Mouse (Mus musculus) heart, embryonic 12.5 days (tissue): ENCODE measurements around the gene Zfp672. TPM values are rescaled to one million over a fixed set of nuclear protein-coding genes. Genes with fewer than 3 reads are reported as not detected.
A peak's percentile ranks its signal among the peaks of the same experiment; 100 is the strongest.
"Not testable (repeated sequence)": the region's sequence is repeated elsewhere in the genome, so short reads cannot be mapped to it uniquely, and the experiment has no call there.

Source experiments
- ATAC-seq: fragments of 200-750 bp; cut with Nextera tagmentation; 2 replicates; pipeline ENCODE4 v1.8.0; 2017; ENCODE audit warnings: moderate TSS enrichment, moderate library complexity; ENCODE audit not compliant: insufficient number of reproducible peaks, low FRiP score
- H3K27ac ChIP-seq: fragments of 300-500 bp; sonication (generic); 2 replicates; pipeline ENCODE4 v1.5.1; 2016; ENCODE audit warnings: mild to moderate bottlenecking, moderate library complexity; ENCODE audit not compliant: poor library complexity, severe bottlenecking
- H3K27me3 ChIP-seq: fragments of 300-500 bp; sonication (generic); replicated peaks from 2 replicates; pipeline ENCODE4 v1.6.1; 2016; ENCODE audit warnings: mild to moderate bottlenecking, moderate library complexity
- H3K36me3 ChIP-seq: fragments of 300-500 bp; sonication (generic); 2 replicates; pipeline ENCODE4 v1.6.1; 2016; ENCODE audit warnings: mild to moderate bottlenecking, moderate library complexity
- H3K4me1 ChIP-seq: fragments of 300-500 bp; sonication (generic); replicated peaks from 2 replicates; pipeline ENCODE4 v1.6.1; 2016; ENCODE audit warnings: mild to moderate bottlenecking
- H3K4me2 ChIP-seq: fragments of 300-500 bp; sonication (generic); 2 replicates; pipeline ENCODE4 v1.6.1; 2016; ENCODE audit warnings: mild to moderate bottlenecking, moderate library complexity
- H3K4me3 ChIP-seq: fragments of 300-500 bp; sonication (generic); 2 replicates; pipeline ENCODE4 v1.5.1; 2016; ENCODE audit warnings: mild to moderate bottlenecking
- H3K9ac ChIP-seq: fragments of 300-500 bp; sonication (generic); 2 replicates; pipeline ENCODE4 v1.6.1; 2016; ENCODE audit warnings: mild to moderate bottlenecking, moderate library complexity
- H3K9me3 ChIP-seq: fragments of 300-500 bp; sonication (generic); replicated peaks from 2 replicates; pipeline ENCODE4 v1.6.1; 2016; ENCODE audit warnings: mild to moderate bottlenecking, moderate library complexity
- WGBS: fragments of 180-500 bp; shearing (Covaris S2); methylation state at CpG from one replicate; pipeline ENCODE4 v1.1.7; 2016; 5-methylcytosine and 5-hydroxymethylcytosine counted together
- polyA plus RNA-seq: library from polyadenylated mRNA; unstranded; fragments of >200 nt; fragmentation: Nextera tagmentation; extraction: Ambion mirVana; gene quantifications from 2 replicates; pipeline ENCODE4 v1.2.1, GENCODE M21; 2016

The Zfp672 gene
- polyA plus RNA-seq: 32.4 and 33.6 TPM in 2 replicates

- H3K4me3 ChIP-seq: peak within 1 kb of the TSS; percentile 90
- H3K9me3 ChIP-seq: no peaks in the 10 kb centered on the region
- H3K27ac ChIP-seq: peak within 1 kb of the TSS; percentile 69
- peaks cover 34% of the 10 kb centered on the region for H3K36me3 ChIP-seq
- H3K4me1 ChIP-seq: peaks cover 49% of the 10 kb centered on the region
- H3K27me3 ChIP-seq: no peaks in the 10 kb centered on the region
- H3K9ac ChIP-seq: peak within 1 kb of the TSS; percentile 95
- WGBS: under 1% methylated on average over 52 of the region's 52 CpGs
- peak within 1 kb of the TSS; percentile 90 for H3K4me2 ChIP-seq
- ATAC-seq: peak; percentile 93
Observed at GRCm38 (mm10) chr11:58330276-58331148, at the start of gene Zfp672, which contains the start of gene Sh3bp5l. TSS of gene Zfp672 (minus strand) at chr11:58330339. TSS of gene Sh3bp5l (plus strand) at chr11:58330724.

- no peak overlapping the region for H3K27ac ChIP-seq
- no peak overlapping the region for H3K4me2 ChIP-seq
- no peak overlapping the region for H3K9ac ChIP-seq
- H3K36me3 ChIP-seq: no peaks in the 10 kb centered on the region
- H3K4me1 ChIP-seq: no peaks in the 10 kb centered on the region
- 74% methylated on average over 1 of the region's 1 CpGs for WGBS
- no peaks in the 10 kb centered on the region for H3K9me3 ChIP-seq
- ATAC-seq: no peak
- H3K4me3 ChIP-seq: no peak overlapping the region
- peaks cover 7% of the 10 kb centered on the region for H3K27me3 ChIP-seq
Observed at GRCm38 (mm10) chr11:58379516-58379915, 49.4 kb upstream of the Zfp672 start.

GRCm38 (mm10) chr11:58378763-58379278, 48.7 kb upstream of the Zfp672 start, which contains the start of gene Lypd8:
TSS of gene Lypd8 (plus strand) at chr11:58379043.
- H3K4me2 ChIP-seq: no peak within 1 kb of the TSS
- H3K36me3 ChIP-seq: no peaks in the 10 kb centered on the region
- no peak within 1 kb of the TSS for H3K4me3 ChIP-seq
- peaks cover 7% of the 10 kb centered on the region for H3K27me3 ChIP-seq
- ATAC-seq: no peak
- 79% methylated on average over 3 of the region's 3 CpGs for WGBS
- no peaks in the 10 kb centered on the region for H3K9me3 ChIP-seq
- H3K9ac ChIP-seq: no peak within 1 kb of the TSS
- no peak within 1 kb of the TSS for H3K27ac ChIP-seq
- H3K4me1 ChIP-seq: no peaks in the 10 kb centered on the region

- WGBS: 66% methylated on average over 1 of the region's 1 CpGs
- Histone ChIP-seq H3K4me2 (no peak overlapping the region), H3K9ac (no peak overlapping the region), H3K27me3 (peaks cover 7% of the 10 kb centered on the region), H3K4me3 (no peak overlapping the region), H3K4me1 (no peaks in the 10 kb centered on the region), H3K27ac (no peak overlapping the region), H3K36me3 (no peaks in the 10 kb centered on the region), H3K9me3 (no peaks in the 10 kb centered on the region)
- ATAC-seq: no peak
Observed at GRCm38 (mm10) chr11:58377686-58378085, 47.5 kb upstream of the Zfp672 start.

- no peaks in the 10 kb centered on the region for H3K4me1 ChIP-seq
- no peak overlapping the region for H3K27ac ChIP-seq
- H3K4me3 ChIP-seq: no peak overlapping the region
- H3K36me3 ChIP-seq: no peaks in the 10 kb centered on the region
- no peak overlapping the region for H3K4me2 ChIP-seq
- H3K9me3 ChIP-seq: no peaks in the 10 kb centered on the region
- ATAC-seq: no peak
- peaks cover 7% of the 10 kb centered on the region for H3K27me3 ChIP-seq
- H3K9ac ChIP-seq: no peak overlapping the region
- WGBS: 77% methylated on average over 2 of the region's 2 CpGs
Observed at GRCm38 (mm10) chr11:58377273-58377672, 47.1 kb upstream of the Zfp672 start.

- WGBS: no CpG with 5 or more reads among the region's 6 CpGs
- H3K4me3 ChIP-seq, ATAC-seq, H3K36me3 ChIP-seq, H3K4me2 ChIP-seq, H3K27ac ChIP-seq, H3K9me3 ChIP-seq, H3K9ac ChIP-seq, H3K27me3 ChIP-seq, H3K4me1 ChIP-seq: not testable (repeated sequence)
Observed at GRCm38 (mm10) chr11:58366191-58366590, 36.1 kb upstream of the Zfp672 start.

- H3K36me3 ChIP-seq: no peaks in the 10 kb centered on the region
- H3K4me1 ChIP-seq: no peaks in the 10 kb centered on the region
- H3K4me3 ChIP-seq: no peak overlapping the region
- H3K27ac ChIP-seq: no peak overlapping the region
- ATAC-seq: no peak
- 0 out of 2 replicates have a peak, but pooled peaks cover 3% of the 10 kb centered on the region for H3K27me3 ChIP-seq
- H3K4me2 ChIP-seq: no peak overlapping the region
- no peak overlapping the region for H3K9ac ChIP-seq
- 60% methylated on average over 3 of the region's 3 CpGs for WGBS
- no peaks in the 10 kb centered on the region for H3K9me3 ChIP-seq
Observed at GRCm38 (mm10) chr11:58364454-58364853, 34.3 kb upstream of the Zfp672 start.

- H3K4me1 ChIP-seq: not testable (repeated sequence)
Observed at GRCm38 (mm10) chr11:58362562-58362961, 32.4 kb upstream of the Zfp672 start.

GRCm38 (mm10) chr11:58357844-58358534, 27.9 kb upstream of the Zfp672 start:
- Histone ChIP-seq H3K9ac (no peak overlapping the region), H3K36me3 (no peaks in the 10 kb centered on the region), H3K9me3 (no peaks in the 10 kb centered on the region), H3K27me3 (0 out of 2 replicates have a peak, but pooled peaks cover 3% of the 10 kb centered on the region), H3K27ac (no peak overlapping the region), H3K4me1 (peaks cover 8% of the 10 kb centered on the region), H3K4me2 (no peak overlapping the region), H3K4me3 (no peak overlapping the region)
- WGBS: 79% methylated on average over 6 of the region's 6 CpGs
- ATAC-seq: no peak

More at GRCm38 (mm10) chr11:58362562-58362961, 32.4 kb upstream of the Zfp672 start:
- H3K27me3 ChIP-seq, H3K4me2 ChIP-seq, ATAC-seq, H3K9ac ChIP-seq, H3K9me3 ChIP-seq, H3K36me3 ChIP-seq, H3K4me3 ChIP-seq, H3K27ac ChIP-seq: not testable (repeated sequence)
- WGBS: no CpG with 5 or more reads among the region's 6 CpGs

GRCm38 (mm10) chr11:58357042-58357441, 26.9 kb upstream of the Zfp672 start:
- ATAC-seq: no peak
- Histone ChIP-seq H3K36me3 (no peaks in the 10 kb centered on the region), H3K4me1 (peaks cover 10% of the 10 kb centered on the region), H3K9me3 (no peaks in the 10 kb centered on the region), H3K4me2 (no peak overlapping the region), H3K27me3 (0 out of 2 replicates have a peak, but pooled peaks cover under 1% of the 10 kb centered on the region), H3K4me3 (no peak overlapping the region), H3K27ac (no peak overlapping the region), H3K9ac (no peak overlapping the region)
- WGBS: 84% methylated on average over 3 of the region's 3 CpGs

- Histone ChIP-seq H3K36me3 (no peaks in the 10 kb centered on the region), H3K4me1 (peaks cover 10% of the 10 kb centered on the region), H3K4me3 (no peak overlapping the region), H3K4me2 (no peak overlapping the region), H3K9ac (no peak overlapping the region), H3K27ac (no peak overlapping the region), H3K9me3 (no peaks in the 10 kb centered on the region), H3K27me3 (no peaks in the 10 kb centered on the region)
- WGBS: 75% methylated on average over 3 of the region's 3 CpGs
- ATAC-seq: no peak
Observed at GRCm38 (mm10) chr11:58354927-58355326, 24.8 kb upstream of the Zfp672 start.
